Mouse (Mus musculus) left cerebral cortex, adult 9 months (tissue): ENCODE results near the gene Gnao1.

Experiments
- DNase-seq, 2 experiments: peaks; one replicate each; pipeline ENCODE4 v3.0.0; 2022; ENCODE audit warnings: low spot score in 2 of 2

Gnao1 gene

GRCm38 (mm10) chr8:93998961-93999360, 189.2 kb downstream of the Gnao1 start:
- no peak for DNase-seq

- no peak for DNase-seq
These were observed 194.4 kb downstream of the Gnao1 start for GRCm38 (mm10) chr8:94004139-94004538.

- DNase-seq: no peak
These were observed 199.6 kb downstream of the Gnao1 start for GRCm38 (mm10) chr8:94009243-94009845.

GRCm38 (mm10) chr8:94010101-94010705, 200.4 kb downstream of the Gnao1 start:
- DNase-seq: no peak

- no peak for DNase-seq
These were observed 201.6 kb downstream of the Gnao1 start for GRCm38 (mm10) chr8:94011076-94012012.

GRCm38 (mm10) chr8:94012013-94012951, 202.5 kb downstream of the Gnao1 start, which contains the start of gene Amfr:
Gene Amfr (minus strand): TSS chr8:94012842.
- DNase-seq: peak in 1 of 2 experiments; percentile 32

GRCm38 (mm10) chr8:94013026-94013612, 203.4 kb downstream of the Gnao1 start:
- DNase-seq: peak in 1 of 2 experiments; percentile 8
